Mouse (Mus musculus): ENCODE data around the gene Nceh1. TPM values are rescaled to one million over a fixed set of nuclear protein-coding genes. Genes with fewer than 3 reads are reported as not detected.
A peak's percentile ranks its signal among the peaks of the same experiment; 100 is the strongest.

Gene Nceh1
- polyA plus RNA-seq, 1 experiment from 2014 or later: 4.3 TPM

DNA sequence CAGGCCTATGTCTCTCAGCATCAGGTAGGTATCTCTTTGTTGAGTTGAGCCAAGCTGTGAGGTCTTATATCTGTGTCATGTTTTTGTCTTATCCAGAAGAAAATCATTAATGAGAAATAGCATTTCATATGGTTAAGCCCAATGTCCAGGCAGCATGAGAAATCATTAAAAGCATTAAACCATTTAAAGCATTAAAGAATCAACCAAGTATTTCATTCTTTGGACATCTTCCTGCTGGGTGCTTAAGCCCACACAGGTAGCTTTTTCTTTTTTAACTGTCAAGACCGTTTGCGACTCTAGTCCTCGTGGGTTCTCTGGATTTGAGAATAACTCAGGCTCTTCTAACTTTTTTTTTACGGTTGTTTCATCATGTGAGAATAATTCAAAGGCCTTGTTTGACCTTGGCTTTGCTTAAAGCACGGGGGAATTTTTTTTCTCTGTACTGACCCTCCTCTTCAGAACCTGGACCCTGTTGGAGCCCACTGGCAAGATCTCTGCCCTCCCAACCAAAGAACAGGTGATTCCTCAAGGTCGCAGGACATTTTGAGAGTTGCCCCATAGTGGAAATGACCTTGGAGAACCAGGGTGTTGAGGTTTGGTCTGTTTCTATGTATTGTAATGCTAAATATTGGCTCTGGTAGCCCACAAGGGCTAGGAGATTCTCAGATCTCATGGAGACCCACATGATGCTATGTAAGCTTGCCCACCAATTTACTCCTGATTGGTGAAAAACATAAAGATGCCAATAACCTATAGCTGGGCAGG, 20.9 kb upstream of the Nceh1 start:
- Histone ChIP-seq H3K4me3 (no peak overlapping the region), H3K9me3 (no peaks in the 10 kb centered on the region), H3K27me3 (no peaks in the 10 kb centered on the region), H3K36me3 (no peaks in the 10 kb centered on the region), H3K27ac (no peak overlapping the region), H3K4me2 (replicated peaks) (no peak overlapping the region), H3K4me1 (no peaks in the 10 kb centered on the region), H3K9ac (no peak overlapping the region)
- ATAC-seq (ENCODE audit: insufficient number of reproducible peaks, insufficient read depth, low FRiP score, low TSS enrichment): no peak
- 87% methylated on average over 6 of the region's 6 CpGs for WGBS

DNA sequence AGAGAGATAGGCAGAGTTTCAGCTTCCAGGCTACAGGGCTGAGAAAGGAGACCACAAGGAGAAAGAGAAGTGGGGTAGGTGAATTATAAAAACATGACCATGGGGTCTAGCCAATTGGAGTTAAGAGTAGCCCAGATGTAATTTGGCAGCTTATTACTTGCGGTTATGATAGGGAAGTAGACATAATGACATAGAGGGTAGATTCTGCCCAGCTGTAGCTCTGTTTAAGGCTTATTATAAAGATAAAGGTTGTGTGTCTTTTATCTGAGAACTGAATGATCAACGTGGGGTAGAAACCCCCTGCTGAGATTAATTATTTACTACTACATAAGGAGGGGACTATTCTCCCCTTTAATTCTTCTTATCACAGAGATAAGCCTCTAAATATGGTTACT, 20.4 kb upstream of the Nceh1 start:
- Histone ChIP-seq H3K36me3 (no peaks in the 10 kb centered on the region), H3K4me3 (no peak overlapping the region), H3K4me1 (no peaks in the 10 kb centered on the region), H3K9me3 (no peaks in the 10 kb centered on the region), H3K4me2 (replicated peaks) (no peak overlapping the region), H3K9ac (no peak overlapping the region), H3K27ac (no peak overlapping the region), H3K27me3 (no peaks in the 10 kb centered on the region)
- no peak for ATAC-seq (ENCODE audit: insufficient number of reproducible peaks, insufficient read depth, low FRiP score, low TSS enrichment)
- 69% methylated on average over 2 of the region's 2 CpGs for WGBS

DNA sequence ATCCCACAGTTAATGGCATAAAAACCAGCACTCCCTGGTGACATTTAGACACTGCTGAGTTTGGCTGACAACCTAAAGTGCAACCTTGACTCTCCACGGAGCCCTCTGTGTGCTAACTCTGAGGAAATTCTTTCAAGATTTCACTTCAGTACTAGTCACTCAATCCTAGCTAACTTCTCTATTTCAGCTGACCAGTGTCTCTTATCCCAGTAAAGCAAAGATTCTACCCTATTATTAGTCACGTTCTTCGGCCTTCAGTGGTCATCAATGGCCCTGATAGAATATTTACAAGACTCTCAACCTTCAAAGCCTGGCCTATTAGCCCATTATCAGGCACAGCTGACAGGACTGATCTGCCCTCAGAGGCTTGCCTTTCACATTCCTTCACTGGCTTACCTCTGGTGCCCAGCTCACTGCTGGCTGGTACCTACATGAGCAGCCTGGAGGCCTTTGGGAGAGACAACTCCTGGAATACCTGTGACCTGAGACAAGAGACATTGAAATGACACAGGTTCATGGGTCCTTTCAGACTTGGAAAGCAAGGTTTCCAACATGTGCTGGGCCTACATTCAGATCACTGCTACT, 17.2 kb upstream of the Nceh1 start:
- no peak overlapping the region for H3K4me3 ChIP-seq
- no peak overlapping the region for H3K27ac ChIP-seq
- no peak overlapping the region for H3K9ac ChIP-seq
- H3K36me3 ChIP-seq: no peaks in the 10 kb centered on the region
- no peaks in the 10 kb centered on the region for H3K9me3 ChIP-seq
- H3K4me2 ChIP-seq (replicated peaks): no peak overlapping the region
- no peaks in the 10 kb centered on the region for H3K27me3 ChIP-seq
- H3K4me1 ChIP-seq: no peaks in the 10 kb centered on the region
- ATAC-seq (ENCODE audit: insufficient number of reproducible peaks, insufficient read depth, low FRiP score, low TSS enrichment): no peak
- 87% methylated on average over 3 of the region's 3 CpGs for WGBS

DNA sequence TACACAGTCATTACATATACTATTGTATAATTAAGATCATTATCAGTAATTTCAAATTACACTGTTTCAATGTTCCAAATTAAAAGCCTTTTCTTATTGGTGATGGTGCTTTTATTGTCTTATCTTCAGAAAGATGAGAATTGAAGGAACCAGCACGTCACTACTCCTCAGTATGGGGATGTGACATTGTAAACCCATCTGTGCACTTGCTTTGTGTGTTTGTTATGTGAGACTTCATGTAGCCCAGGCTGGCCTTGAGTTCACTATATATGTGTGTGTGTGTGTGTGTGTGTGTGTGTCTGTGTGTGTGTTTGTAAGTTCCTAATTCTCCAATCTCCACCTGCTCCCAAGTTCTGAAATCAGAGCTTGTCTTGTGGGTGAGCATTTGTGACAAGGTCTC, 12.5 kb upstream of the Nceh1 start:
- no peak overlapping the region for H3K4me2 ChIP-seq (replicated peaks)
- no peak for ATAC-seq (ENCODE audit: insufficient number of reproducible peaks, insufficient read depth, low FRiP score, low TSS enrichment)
- H3K9ac ChIP-seq: no peak overlapping the region
- no peaks in the 10 kb centered on the region for H3K4me1 ChIP-seq
- H3K4me3 ChIP-seq: no peak overlapping the region
- no peaks in the 10 kb centered on the region for H3K36me3 ChIP-seq
- H3K9me3 ChIP-seq: no peaks in the 10 kb centered on the region
- no peak overlapping the region for H3K27ac ChIP-seq
- 67% methylated on average over 1 of the region's 1 CpGs for WGBS
- no peaks in the 10 kb centered on the region for H3K27me3 ChIP-seq

DNA sequence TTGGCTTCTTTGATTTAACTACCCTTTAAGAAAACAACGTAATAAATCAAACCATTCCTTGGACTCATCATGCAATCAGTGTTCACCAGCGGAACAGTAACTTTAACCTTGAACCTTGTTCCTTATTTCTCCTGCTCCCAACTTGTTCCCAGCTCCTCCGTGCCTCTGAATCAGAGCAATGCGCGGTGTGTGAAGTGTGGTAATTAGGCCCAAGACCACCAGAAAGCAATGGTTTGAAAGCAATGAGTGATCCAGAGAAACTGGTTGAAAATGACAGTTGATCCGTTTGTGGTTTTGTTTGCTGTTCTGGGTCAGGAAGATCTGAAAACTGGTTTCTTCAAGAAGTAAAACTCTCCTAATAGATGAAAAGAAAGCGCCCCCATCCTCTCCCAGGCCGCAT, 3.1 kb upstream of the Nceh1 start:
- H3K27ac ChIP-seq: no peak overlapping the region
- peaks cover 5% of the 10 kb centered on the region; the same call in 1 of the 2 replicates for H3K4me1 ChIP-seq
- H3K4me3 ChIP-seq: no peak overlapping the region
- H3K36me3 ChIP-seq: no peaks in the 10 kb centered on the region
- no peaks in the 10 kb centered on the region for H3K27me3 ChIP-seq
- H3K4me2 ChIP-seq (replicated peaks): no peak overlapping the region
- 81% methylated on average over 8 of the region's 8 CpGs for WGBS
- no peak overlapping the region for H3K9ac ChIP-seq
- H3K9me3 ChIP-seq: no peaks in the 10 kb centered on the region
- no peak for ATAC-seq (ENCODE audit: insufficient number of reproducible peaks, insufficient read depth, low FRiP score, low TSS enrichment)

DNA sequence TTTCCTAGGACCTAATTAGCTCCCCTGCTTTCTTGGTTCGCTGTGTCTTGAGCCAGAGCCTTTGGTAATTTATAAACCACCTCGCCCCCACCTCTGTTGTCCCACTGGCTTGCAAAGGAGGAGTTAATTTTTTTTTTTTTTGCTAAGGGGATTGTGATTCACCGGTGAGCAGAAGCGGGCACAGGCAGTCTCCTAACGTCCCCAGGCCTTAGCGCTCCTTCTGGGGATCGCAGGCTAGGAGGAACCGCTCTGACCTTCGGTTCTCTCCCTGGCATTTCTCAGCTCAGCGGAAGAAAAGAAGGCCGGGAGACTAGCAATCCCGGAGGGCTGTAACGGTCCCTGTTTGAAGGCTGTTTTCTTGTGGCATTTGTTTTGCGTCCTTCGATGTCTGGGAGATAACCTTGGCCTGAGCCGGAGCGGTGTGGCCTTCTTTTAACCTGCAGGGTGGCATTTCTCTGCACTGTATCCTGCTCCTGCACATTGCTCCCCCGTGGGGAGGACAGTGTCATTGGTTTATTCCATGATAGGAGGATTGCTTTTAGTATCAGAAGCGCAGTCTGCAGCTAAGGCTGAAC, 923 bp downstream of the Nceh1 start:
- ATAC-seq (ENCODE audit: insufficient number of reproducible peaks, insufficient read depth, low FRiP score, low TSS enrichment): no peak
- Histone ChIP-seq H3K36me3 (no peaks in the 10 kb centered on the region), H3K9ac (peak overlapping the region; percentile 60), H3K4me3 (peak overlapping the region; percentile 68), H3K9me3 (no peaks in the 10 kb centered on the region), H3K27me3 (no peaks in the 10 kb centered on the region), H3K4me2 (replicated peaks) (peak overlapping the region; percentile 93), H3K27ac (no peak overlapping the region), H3K4me1 (peaks cover 5% of the 10 kb centered on the region; the same call in 1 of the 2 replicates)
- WGBS: 15% methylated on average over 19 of the region's 19 CpGs

DNA sequence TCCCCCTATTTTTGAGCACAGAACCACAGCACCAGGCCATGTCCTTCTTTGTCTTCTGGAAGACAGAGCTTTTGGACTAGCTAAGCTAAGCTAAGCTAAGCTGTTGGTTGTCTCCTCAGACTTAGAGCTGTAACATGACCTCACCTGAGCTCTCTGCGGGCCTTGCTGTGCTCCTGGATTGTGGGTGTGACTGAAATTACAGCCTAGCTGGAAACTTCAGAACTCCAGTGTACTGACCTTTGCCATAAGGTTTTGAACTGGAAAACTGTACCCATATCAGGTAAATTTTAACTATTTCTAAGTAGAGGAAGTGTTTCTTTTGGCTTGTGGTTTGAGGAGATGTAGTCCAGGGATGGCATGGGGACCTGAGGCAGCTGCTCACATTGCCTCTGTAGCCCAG, 5.6 kb downstream of the Nceh1 start:
- H3K4me2 ChIP-seq (replicated peaks): no peak overlapping the region
- peaks cover 5% of the 10 kb centered on the region; the same call in 1 of the 2 replicates for H3K4me1 ChIP-seq
- H3K36me3 ChIP-seq: no peaks in the 10 kb centered on the region
- no peak overlapping the region for H3K9ac ChIP-seq
- 64% methylated on average over 1 of the region's 1 CpGs for WGBS
- no peaks in the 10 kb centered on the region for H3K27me3 ChIP-seq
- no peak overlapping the region for H3K27ac ChIP-seq
- ATAC-seq (ENCODE audit: insufficient number of reproducible peaks, insufficient read depth, low FRiP score, low TSS enrichment): no peak
- H3K9me3 ChIP-seq: no peaks in the 10 kb centered on the region
- no peak overlapping the region for H3K4me3 ChIP-seq

DNA sequence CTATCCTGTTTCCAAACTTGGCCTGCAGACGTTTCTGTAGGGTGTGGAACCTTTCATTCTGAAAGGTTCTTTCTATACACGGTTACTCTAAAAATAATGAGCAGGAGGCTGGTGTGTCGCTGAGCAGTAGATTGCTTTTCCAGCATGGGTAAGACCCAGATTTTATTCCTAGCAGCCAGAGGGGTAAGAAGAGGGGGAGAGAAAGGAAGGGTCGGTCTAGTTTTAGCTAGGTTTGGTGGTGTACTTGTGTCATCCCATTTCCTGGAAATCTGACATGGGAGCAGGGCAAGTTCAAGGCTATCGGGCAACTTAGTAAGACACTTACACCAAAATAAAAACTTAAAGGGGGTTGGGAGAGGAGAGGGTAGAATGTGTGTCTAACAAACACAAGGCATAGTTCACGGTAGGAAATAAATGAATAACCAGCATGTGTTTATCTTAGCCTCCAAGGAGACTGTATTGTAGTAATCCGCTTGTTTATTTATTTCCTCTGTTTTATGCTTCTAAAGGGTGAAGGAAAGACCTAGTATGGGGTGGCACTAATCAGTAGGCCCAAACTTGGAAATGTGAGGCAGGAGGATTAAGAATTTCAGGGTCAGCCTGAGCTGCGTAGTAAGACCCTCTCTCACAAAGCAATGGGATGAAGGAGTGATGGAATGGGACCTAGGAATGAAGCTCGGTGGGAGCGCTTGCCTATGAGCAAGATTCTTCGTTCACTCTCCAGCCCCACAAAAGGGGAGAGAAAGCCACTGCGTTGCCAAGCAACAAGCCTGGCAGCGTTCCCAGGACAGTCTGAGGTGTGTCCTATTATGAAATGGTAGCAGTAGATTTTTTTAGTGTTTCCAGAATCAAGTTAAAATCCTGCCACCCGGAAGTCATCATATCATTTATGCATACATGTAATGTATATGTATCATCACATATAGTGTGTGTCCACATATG, 6.8 kb downstream of the Nceh1 start:
- Histone ChIP-seq H3K4me3 (no peak overlapping the region), H3K36me3 (no peaks in the 10 kb centered on the region), H3K4me2 (replicated peaks) (no peak overlapping the region), H3K27me3 (no peaks in the 10 kb centered on the region), H3K4me1 (no peaks in the 10 kb centered on the region), H3K9me3 (no peaks in the 10 kb centered on the region), H3K27ac (no peak overlapping the region), H3K9ac (no peak overlapping the region)
- no peak for ATAC-seq (ENCODE audit: insufficient number of reproducible peaks, insufficient read depth, low FRiP score, low TSS enrichment)
- 74% methylated on average over 14 of the region's 14 CpGs for WGBS

DNA sequence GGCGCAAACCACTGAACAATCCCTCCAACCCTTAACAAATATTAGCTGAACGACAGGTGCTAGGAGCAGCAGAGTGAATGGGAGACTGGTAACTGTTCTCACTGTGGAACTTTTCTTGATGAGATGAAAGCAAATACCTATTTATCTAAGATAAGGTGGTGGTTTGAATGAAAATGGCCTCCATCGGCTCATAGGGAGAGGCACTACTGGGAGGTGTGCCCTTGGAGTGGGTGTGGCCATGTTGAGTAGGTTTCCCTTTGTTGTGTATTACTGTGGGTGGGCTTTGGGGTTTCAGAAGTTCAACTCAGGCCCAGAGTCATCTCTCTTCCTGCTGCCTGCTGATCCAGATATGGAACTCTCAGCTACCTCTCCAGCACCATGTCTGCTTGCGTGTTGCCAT, 8.1 kb downstream of the Nceh1 start:
- Histone ChIP-seq H3K27me3 (no peaks in the 10 kb centered on the region), H3K9me3 (no peaks in the 10 kb centered on the region), H3K27ac (no peak overlapping the region), H3K9ac (no peak overlapping the region), H3K36me3 (no peaks in the 10 kb centered on the region), H3K4me3 (no peak overlapping the region), H3K4me2 (replicated peaks) (no peak overlapping the region), H3K4me1 (no peaks in the 10 kb centered on the region)
- ATAC-seq (ENCODE audit: insufficient number of reproducible peaks, insufficient read depth, low FRiP score, low TSS enrichment): no peak
- WGBS: 91% methylated on average over 4 of the region's 4 CpGs

DNA sequence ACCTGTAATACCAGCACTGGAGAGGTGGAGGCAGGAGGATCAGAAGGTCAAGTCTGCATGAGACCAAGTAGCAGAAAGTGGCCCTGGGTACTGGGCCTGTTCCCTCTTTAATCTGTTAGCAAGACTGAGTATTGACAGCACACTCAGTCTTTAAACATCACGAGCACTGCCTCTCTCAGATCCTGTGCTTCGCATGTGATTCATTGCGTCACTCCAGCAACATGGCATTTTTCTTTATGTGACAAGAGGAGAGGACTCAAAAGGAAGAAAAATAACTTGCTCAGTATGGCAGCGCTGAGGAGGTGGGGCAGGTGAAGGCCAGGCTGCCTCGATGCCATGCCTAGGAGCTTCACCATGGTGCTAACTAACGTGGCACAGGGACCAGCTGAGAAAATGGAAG, 9.1 kb downstream of the Nceh1 start:
- no peak for ATAC-seq (ENCODE audit: insufficient number of reproducible peaks, insufficient read depth, low FRiP score, low TSS enrichment)
- no peak overlapping the region for H3K4me3 ChIP-seq
- H3K4me1 ChIP-seq: no peaks in the 10 kb centered on the region
- 90% methylated on average over 6 of the region's 6 CpGs for WGBS
- H3K4me2 ChIP-seq (replicated peaks): no peak overlapping the region
- no peak overlapping the region for H3K27ac ChIP-seq
- no peaks in the 10 kb centered on the region for H3K36me3 ChIP-seq
- no peak overlapping the region for H3K9ac ChIP-seq
- H3K27me3 ChIP-seq: no peaks in the 10 kb centered on the region
- H3K9me3 ChIP-seq: no peaks in the 10 kb centered on the region

DNA sequence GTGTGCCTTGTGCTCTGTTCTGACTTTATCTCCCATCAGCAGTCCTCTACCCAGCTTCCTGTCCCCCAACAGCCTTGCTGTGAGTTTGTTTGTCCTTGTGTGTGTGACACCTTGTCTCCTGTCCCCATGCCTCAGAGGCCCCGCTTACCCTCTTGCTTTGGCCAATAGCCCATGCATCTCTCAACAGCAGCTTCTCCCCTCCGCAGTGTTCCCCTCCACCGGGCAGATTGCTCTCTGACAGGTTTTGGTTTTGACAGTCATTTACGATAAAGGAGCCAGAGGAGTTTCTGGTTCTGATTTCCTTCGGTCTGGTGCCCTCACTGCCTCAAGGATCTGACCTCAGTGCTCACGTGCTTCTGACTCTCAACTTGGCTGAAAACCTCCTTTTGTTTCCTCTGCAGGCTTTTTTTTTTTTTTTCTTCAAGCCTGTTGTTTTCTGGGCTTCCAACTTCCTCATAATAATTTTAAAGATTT, 11.1 kb downstream of the Nceh1 start:
- H3K4me2 ChIP-seq (replicated peaks): no peak overlapping the region
- H3K4me1 ChIP-seq: no peaks in the 10 kb centered on the region
- WGBS: 23% methylated on average over 6 of the region's 6 CpGs
- no peaks in the 10 kb centered on the region for H3K36me3 ChIP-seq
- ATAC-seq (ENCODE audit: insufficient number of reproducible peaks, insufficient read depth, low FRiP score, low TSS enrichment): no peak
- no peaks in the 10 kb centered on the region for H3K27me3 ChIP-seq
- H3K27ac ChIP-seq: 0 out of 2 replicates have a peak overlapping the region, but pooled peaks have one; percentile 54
- H3K4me3 ChIP-seq: no peak overlapping the region
- no peaks in the 10 kb centered on the region for H3K9me3 ChIP-seq
- H3K9ac ChIP-seq: no peak overlapping the region

Measured in embryonic facial prominence, embryonic 12.5 days (tissue).